Mouse (Mus musculus) hindlimb bud, embryonic 11.5 days (tissue): Measurements from ENCODE around the gene Ppp2r2c.
A peak's percentile ranks its signal among the peaks of the same experiment; 100 is the strongest.

Source experiments
- DNase-seq: peaks from one replicate; pipeline ENCODE4 v3.0.0-alpha.2; 2012; ENCODE audit warnings: low read depth, low spot score; ENCODE audit errors: extremely low spot score

Gene Ppp2r2c

GRCm38 (mm10) chr5:36868266-36869090 is at the start of gene Ppp2r2c:
Gene Ppp2r2c, plus strand, starts transcription at chr5:36868513.
- DNase-seq: no peak

- DNase-seq: no peak
These were observed 48.6 kb upstream of the Ppp2r2c start for GRCm38 (mm10) chr5:36819742-36820141.

- no peak for DNase-seq
These were observed 48.2 kb upstream of the Ppp2r2c start for GRCm38 (mm10) chr5:36820142-36820541.

GRCm38 (mm10) chr5:36822907-36823306 is 45.4 kb upstream of the Ppp2r2c start:
- no peak for DNase-seq

GRCm38 (mm10) chr5:36829098-36829497 is 39.2 kb upstream of the Ppp2r2c start:
- no peak for DNase-seq

GRCm38 (mm10) chr5:36829913-36830879 is 38.1 kb upstream of the Ppp2r2c start, which contains the start of gene Man2b2:
Gene Man2b2, minus strand, starts transcription at chr5:36830653.
- peak; percentile 58 for DNase-seq

- no peak for DNase-seq
These were observed 37.0 kb upstream of the Ppp2r2c start for GRCm38 (mm10) chr5:36831272-36831671.

GRCm38 (mm10) chr5:36835933-36836332 is 32.4 kb upstream of the Ppp2r2c start:
- DNase-seq: peak; percentile 44

- no peak for DNase-seq
These were observed 29.3 kb upstream of the Ppp2r2c start for GRCm38 (mm10) chr5:36839032-36839431.

GRCm38 (mm10) chr5:36839602-36840001 is 28.7 kb upstream of the Ppp2r2c start:
- no peak for DNase-seq

GRCm38 (mm10) chr5:36840092-36840491 is 28.2 kb upstream of the Ppp2r2c start:
- DNase-seq: no peak

GRCm38 (mm10) chr5:36841701-36842100 is 26.6 kb upstream of the Ppp2r2c start:
- no peak for DNase-seq

- DNase-seq: no peak
These were observed 23.8 kb upstream of the Ppp2r2c start for GRCm38 (mm10) chr5:36844490-36844889.

GRCm38 (mm10) chr5:36851572-36851971 is 16.7 kb upstream of the Ppp2r2c start:
- DNase-seq: no peak

- no peak for DNase-seq
These were observed 13.1 kb upstream of the Ppp2r2c start for GRCm38 (mm10) chr5:36855180-36855579.

GRCm38 (mm10) chr5:36856529-36856928 is 11.8 kb upstream of the Ppp2r2c start:
- DNase-seq: no peak

- no peak for DNase-seq
These were observed 10.8 kb upstream of the Ppp2r2c start for GRCm38 (mm10) chr5:36857546-36857945.

- DNase-seq: no peak
These were observed 7.2 kb upstream of the Ppp2r2c start for GRCm38 (mm10) chr5:36861084-36861483.

- DNase-seq: no peak
These were observed 1.5 kb upstream of the Ppp2r2c start for GRCm38 (mm10) chr5:36866701-36867250.

GRCm38 (mm10) chr5:36867561-36867960 is 752 bp upstream of the Ppp2r2c start:
- DNase-seq: no peak

- DNase-seq: no peak
These were observed 869 bp downstream of the Ppp2r2c start for GRCm38 (mm10) chr5:36869186-36869577.
